Mouse (Mus musculus) right cerebral cortex, postnatal 10 days (tissue): ENCODE measurements around the gene Mst1r.
A peak's percentile ranks its signal among the peaks of the same experiment; 100 is the strongest.

Experiments used
- DNase-seq, 2 experiments: peaks; one replicate each; pipeline ENCODE4 v3.0.0; 2021; ENCODE audit warnings: low spot score in 2 of 2

Mst1r gene

GRCm38 (mm10) chr9:107914764-107915420, 8.2 kb downstream of the Mst1r start:
- DNase-seq, result no peak

- DNase-seq, result peak; percentile 74 to 83
Observed at GRCm38 (mm10) chr9:107917895-107918608, 11.4 kb downstream of the Mst1r start.

- DNase-seq, result no peak
Observed at GRCm38 (mm10) chr9:107918884-107919283, 12.2 kb downstream of the Mst1r start.

DNA sequence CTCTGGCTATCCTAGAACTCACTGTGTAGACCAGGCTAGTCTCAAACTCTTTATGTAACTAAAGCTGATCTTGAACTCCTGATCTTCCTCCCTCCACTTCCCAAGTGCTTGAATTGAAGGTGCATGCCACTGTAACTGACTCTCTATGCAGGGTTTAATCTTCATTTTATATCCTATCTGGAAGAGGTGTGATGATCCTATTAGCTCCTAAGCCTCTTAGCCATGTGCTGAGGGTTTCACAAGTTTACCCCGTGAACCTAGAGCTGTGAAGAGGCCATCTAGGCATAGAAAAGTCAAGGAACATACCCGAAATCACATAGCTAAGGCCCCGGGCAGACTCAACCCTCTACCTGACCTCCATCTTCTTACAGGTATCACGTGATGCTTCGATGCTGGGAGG, 12.8 kb downstream of the Mst1r start:
- no peak for DNase-seq

DNA sequence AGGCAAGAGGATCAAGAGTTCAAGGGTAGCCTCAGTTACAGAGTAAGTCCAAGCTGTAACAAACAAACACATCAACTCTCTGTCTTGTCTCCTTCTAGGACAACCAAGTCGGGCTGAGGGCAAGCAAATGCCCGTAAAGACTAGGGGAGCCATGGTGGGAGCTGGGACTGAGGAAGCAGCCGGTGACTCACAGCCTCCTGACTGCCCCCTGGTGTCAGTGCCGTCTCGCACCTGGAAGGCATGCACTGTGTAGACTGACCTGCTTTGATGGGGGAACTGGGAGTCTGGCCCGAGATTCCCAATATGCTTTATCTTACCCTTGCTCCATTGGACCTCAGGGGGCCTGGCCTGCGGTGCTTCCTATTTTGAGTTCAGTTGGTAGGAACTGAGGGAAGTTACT, 16.3 kb downstream of the Mst1r start:
- no peak for DNase-seq

- DNase-seq, result no peak
Observed at GRCm38 (mm10) chr9:107923956-107924355, 17.3 kb downstream of the Mst1r start.

DNA sequence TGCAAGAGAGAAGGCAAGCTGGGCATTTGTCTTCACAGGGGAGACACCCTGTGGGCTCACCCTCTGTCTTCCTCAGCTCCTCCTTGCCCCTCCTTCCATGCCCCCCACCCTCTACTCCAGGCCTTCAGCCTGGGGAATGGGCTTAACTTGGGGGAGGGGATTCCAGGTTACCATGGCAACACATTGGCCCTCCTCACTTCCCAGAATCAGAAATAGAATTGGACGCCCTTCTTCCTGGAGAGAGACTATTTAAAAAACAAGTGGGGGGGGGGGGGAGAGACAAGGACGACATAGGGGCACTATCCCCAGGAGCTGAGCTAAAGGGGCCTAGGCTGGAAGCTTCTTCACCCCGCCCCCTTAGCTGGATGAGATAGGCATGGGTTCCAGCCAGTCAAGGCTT, 18.6 kb downstream of the Mst1r start:
- DNase-seq, result peak; percentile 61 to 70

DNA sequence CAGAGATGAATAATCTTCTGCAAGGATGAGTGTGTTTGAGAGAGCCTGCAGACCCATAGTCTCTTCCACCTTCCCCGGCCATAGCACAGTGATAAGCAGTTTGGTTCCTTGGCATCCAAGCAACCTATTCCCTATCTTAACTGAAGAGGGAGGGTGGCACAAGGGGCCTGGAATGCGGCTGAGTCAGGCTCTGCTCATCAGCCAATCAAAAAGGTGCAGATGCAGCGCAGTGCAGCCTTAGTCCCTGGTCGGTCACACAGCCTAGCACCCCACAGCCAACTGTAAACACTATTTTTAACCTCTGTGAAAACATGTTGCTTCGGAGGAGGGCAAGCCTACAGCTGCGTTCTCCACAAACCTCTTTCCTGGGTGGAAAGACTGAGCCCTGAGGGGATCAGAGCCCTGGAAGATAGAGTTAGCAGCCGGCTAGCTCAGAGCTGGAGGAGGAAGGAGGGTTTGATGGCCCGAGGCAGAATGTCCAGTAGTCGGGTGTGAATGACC, 20.3 kb downstream of the Mst1r start:
- no peak for DNase-seq

DNA sequence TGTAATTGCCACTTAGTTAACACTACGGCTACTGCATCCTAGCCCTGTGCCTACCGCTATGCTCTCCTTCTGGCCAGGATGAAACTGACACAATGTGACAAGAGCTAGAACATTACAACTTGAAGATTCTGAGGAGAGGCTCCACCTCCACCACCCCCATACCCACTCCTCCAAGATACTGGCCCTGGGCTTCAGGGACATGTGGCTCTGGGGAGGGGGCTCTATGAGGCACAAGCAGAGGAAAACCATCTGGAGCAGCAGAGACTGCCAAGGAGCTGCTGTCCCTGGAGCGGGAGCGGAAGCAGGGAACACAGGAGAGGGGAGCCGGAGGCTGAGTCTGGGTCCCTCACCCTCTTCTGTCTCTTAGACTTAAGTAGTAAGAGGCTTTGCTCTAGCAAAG, 21.1 kb downstream of the Mst1r start:
- peak; percentile 74 to 89 for DNase-seq

DNA sequence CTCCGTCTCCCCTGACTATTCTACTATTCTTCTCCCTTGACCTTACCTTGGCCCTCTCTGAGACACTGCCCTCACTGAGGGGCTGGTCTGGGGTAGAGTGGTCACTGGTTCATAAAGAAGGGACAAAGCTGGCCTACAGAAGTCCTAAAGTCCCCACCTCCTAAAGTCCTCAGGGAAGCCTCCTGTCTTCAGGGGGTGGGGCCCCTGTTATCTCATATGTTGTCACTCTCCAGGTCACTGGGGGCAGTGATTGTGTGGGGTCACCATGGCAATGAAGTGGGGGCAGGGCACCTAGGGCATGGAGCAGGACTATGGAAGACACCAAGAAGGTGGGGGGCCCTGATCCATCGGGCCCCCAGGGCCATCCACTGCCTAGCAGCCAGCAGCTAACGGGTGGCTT, 21.5 kb downstream of the Mst1r start, which contains the start of gene Actl11:
Gene Actl11, plus strand, starts transcription at position 301 of the 400 bp plus-strand sequence.
- DNase-seq, result no peak

DNA sequence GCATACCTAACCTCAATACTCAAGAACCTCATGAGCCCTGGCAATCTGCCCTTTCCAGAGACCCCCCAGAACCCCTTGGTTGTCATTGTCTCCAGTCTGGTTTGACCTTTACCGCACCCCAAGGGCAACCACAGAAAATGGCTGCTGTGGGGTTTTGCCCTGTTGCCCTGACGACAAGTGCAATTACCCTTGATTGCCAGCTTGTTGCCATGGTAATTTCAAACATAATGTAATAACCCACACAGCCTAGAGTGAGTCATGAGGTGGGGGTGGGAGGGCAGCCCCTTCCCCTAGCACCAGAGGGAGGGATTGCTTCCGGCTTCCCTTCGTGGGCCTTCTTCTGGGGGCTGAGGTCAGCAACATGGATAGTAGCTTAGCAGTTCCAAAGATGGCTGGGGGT, 25.5 kb downstream of the Mst1r start:
- DNase-seq, result no peak

DNA sequence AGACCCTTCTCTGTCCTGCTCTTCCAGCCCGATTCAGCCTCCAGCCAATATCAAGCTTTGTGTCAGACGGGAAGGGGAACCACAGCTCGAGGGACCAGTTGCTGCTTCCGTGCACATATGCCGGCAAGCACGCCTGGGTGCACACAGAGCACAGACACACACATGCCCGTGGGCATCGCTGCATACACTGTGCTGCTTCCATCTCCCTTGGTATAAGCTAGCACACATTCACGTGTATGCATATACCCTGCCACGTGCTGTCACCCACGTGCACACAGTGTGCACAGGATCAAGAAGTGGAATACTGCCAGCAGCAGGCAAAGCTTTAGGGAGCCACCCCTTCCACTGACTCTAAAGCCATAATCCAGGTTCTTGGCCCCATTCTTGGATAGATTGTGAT, 27.5 kb downstream of the Mst1r start:
- peak; percentile 73 to 83 for DNase-seq

DNA sequence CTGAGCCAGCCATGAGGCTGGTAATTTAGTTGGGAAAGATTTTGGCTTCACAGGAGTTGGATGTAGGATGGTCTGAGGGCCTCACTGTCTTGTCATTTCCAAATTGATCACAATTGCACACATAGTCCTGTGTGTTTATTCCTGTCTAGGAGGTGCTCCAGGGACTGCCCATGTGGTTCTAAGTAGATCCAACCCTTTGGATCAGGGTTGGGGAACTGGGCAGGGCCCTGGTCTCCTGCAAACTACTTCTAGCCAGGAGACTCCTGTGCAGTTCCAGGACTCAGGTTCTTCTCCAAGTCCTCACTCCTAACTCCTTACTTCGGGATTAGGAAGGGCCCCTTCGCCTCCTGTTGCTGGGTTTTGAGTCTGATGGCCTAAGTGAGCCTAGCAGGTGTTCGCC, 28.7 kb downstream of the Mst1r start, which contains the start of gene Camkv:
Gene Camkv, plus strand, starts transcription at position 301 of the 400 bp plus-strand sequence.
- DNase-seq, result no peak

GRCm38 (mm10) chr9:107935790-107936214, 29.1 kb downstream of the Mst1r start:
- DNase-seq, result peak; percentile 73

DNA sequence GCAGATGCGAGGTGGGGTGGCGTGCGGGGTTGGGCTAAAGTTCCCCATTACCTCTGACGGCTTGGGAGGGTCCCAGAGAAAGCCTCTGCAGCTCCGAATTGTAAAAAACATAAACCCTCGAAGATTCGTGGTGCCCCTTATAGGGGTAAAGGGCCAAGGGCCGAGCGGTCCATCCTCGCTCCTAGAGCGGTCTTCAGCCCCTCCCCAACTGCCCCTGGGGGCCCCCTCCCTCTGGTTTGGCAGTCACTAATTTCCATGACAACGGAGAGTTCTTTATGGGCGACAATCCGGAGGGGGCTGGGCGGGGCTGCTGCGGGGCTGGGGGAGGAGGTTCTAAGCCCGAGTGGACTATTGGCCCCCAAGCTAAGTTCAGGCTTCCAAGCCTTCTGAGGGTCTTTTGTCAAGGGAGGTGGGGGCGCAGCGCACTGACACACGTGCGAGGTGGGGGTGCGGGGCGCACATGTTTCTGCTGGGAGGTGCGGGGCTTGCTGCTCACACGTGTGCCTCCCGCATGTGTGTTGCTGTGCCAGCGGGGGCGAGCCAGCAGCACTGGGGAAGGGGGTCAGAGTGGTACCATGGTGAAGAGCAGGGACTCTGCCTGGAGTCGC, 29.6 kb downstream of the Mst1r start:
- peak; percentile 84 to 85 for DNase-seq

GRCm38 (mm10) chr9:107936831-107937230, 30.2 kb downstream of the Mst1r start:
- no peak for DNase-seq

DNA sequence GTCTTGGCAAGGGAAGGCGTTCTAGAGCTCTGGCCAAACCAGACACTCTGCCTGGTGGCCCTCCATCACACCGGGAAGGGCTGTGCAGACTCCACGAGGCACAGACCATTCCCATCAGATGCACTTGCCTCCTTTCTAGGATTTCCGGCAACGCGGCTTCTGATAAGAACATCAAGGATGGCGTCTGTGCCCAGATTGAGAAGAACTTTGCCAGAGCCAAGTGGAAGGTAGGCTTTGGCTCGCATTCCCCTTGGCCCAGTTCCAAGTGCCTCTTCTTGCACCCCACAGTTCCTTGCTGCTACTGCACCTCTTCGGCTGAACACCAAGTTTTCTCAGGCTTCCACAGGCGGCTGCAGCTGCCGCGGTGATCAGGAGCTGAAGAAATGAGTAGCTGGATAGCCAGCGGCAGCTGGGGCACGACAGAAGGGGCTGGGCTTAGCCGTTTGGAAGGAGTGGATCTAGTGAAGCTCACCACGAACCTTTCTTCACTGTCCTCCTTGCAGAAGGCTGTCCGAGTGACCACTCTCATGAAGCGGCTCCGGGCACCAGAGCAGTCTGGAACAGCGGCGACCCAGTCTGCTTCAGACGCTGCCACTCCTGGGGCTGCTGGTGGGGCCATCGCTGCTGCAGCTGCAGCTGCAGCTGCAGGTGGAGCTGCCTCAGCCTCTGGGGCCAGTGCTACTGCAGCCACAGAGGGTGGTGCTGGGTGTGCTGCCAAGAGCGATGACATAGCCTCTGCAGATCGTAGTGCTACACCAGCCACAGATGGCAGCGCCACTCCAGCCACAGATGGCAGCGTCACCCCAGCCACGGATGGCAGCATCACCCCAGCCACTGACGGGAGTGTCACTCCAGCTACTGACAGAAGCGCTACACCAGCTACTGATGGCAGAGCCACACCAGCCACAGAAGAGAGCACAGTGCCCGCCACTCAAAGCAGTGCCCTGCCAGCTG, 40.8 kb downstream of the Mst1r start:
- no peak for DNase-seq

DNA sequence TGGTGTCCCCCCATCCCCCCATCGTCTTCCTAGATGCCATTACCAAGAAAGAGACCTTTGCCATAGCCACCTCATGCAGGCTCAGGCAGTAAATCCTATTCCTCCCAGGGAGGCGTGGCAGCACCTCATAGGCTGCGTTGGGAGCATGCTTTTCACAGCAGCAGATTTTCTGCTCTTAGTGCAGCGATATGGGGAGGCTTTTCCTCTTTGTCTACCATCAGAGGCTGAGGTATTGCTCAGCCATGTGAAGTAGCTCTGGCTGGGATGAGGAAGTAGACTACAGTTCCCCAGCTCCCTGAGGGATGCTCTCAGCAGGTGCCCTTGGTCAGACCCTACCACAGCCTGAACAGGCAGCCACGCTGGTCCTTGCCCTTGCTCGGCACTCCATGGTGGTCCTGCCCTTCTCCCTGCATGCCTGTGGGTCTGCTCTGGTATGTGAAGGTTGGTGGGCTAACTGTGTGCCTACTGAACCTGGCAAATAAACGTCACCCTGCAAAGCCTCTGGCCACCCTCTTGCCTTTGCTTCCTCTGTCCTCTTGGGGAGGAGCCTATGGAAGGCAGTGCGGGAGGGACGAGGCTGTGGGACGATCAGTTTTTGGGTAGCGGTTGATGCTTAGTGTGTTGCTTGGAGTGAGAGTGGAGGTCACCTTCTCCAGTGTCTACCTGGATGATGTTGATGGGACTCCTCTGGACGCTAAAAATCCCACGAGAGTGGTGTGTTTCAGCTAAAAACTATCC, 42.7 kb downstream of the Mst1r start:
- DNase-seq, result no peak

GRCm38 (mm10) chr9:107949922-107950235, 43.2 kb downstream of the Mst1r start, which contains the start of gene Traip:
Gene Traip, plus strand, starts transcription at chr9:107950136.
- DNase-seq, result no peak

DNA sequence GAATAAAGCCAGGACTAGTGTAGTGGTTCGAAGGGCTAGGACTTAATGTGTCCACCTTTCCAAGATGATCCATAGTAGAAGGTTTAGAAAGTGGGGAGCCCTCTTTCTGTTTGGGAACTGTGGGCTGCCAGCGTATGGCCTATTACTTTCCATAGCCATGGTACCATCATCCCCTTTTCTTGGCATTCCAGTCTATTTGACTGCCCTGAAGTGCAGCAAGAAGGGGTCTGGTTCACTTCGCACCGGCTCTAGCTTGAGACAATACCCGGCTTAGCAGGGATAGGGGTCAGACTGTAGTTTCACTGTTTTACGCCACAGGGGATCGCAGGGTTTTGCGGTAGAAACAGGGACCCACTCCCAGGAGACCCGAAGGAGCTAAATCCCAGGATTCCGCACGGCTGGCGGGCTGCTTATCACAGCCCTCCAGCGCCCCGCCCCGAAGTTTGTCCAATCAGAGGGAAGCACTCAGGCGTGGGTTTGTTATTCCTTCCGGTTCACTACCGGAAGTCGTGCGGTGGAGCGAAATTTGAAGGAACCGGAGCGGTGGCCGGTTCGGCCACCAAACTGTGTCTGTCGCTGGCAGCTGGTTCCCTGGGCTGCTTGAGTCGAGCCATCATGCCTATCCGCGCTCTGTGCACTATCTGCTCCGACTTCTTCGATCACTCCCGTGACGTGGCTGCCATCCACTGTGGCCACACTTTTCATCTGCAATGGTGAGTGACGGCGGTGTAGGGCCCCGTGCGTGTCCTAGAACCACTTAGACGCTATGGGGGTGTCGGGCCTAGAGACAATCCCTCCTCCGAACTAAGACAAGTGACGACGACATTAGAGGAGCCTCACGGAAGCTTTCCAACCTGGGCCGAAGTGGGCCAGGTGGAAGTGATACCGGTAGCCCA, 44.0 kb downstream of the Mst1r start:
- peak; percentile 96 to 97 for DNase-seq
